Mouse (Mus musculus): ENCODE results near the gene Plgrkt. TPM values are rescaled to one million over a fixed set of nuclear protein-coding genes. Genes with fewer than 3 reads are reported as not detected.

Gene Plgrkt
- polyA plus RNA-seq, 2 experiments = 47.5 to 64.6 TPM

DNA sequence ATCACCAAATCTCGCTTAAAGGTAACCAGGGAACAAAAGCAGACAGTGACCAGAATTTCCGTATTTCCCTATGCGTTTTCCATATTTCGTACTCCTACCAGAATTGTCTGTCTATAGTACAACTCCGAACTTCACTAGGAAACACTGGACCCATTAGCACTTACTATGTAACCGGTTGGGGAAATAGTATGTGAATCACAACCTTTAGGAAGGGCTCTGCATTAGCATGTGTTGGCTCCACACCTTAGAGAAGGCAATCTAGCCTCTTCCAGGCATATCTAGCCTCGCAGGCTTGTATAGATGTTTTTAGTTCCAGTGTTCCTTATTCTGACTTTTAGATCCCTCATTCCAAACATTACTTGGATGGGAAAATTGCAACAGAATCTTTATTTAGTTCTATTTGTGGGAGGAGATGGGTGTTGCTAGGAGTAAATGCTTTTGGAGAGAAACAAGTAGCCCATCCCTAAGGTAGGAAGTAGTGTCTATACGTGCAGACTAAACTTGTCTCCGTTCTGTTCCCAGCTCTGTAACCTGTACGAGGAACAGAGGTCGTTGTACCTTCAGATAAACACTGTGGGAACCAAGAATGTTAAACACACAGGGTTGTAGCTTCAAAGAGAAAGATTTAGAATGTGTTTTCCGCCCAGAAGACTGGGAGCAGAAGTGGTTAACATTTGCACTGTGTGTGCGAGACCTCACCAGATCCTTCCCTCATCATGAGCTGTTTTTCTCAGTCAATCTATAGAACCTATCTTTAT, 4.8 kb downstream of the Plgrkt start:
- no peaks in the 10 kb centered on the region for H3K9me3 ChIP-seq (ENCODE audit: control insufficient read depth, low read length)
- no peaks in the 10 kb centered on the region for H3K27me3 ChIP-seq (ENCODE audit: control insufficient read depth, insufficient read depth, low read length)
- H3K9ac ChIP-seq (ENCODE audit: low read depth, low read length, severe bottlenecking) = peak overlapping the region; percentile 61
- no peak for DNase-seq (ENCODE audit: low spot score)
- 0 out of 2 replicates have a peak, but pooled peaks cover 5% of the 10 kb centered on the region for H3K4me1 ChIP-seq (ENCODE audit: control insufficient read depth, insufficient read depth, low read length)
- 42% methylated on average over 13 of the region's 13 CpGs for WGBS
- ATAC-seq (ENCODE audit: low FRiP score, low read depth) = 0 out of 2 replicates have a peak, but pooled peaks have one; percentile 20
- H3K4me3 ChIP-seq (replicated peaks; ENCODE audit: low read length) = peak overlapping the region; percentile 55
- H3K36me3 ChIP-seq (ENCODE audit: control insufficient read depth, insufficient read depth, low read length) = no peaks in the 10 kb centered on the region; the same call in 1 of the 2 replicates
- no peak overlapping the region for H3K27ac ChIP-seq (replicated peaks; ENCODE audit: low read depth, low read length)
- no peak for TF ChIP-seq POLR2A (IDR thresholded peaks at IDR 0.05; ENCODE audit: borderline replicate concordance, extremely low read depth, insufficient read depth, insufficient read length)
- peak overlapping the region; percentile 83 for H3K4me2 ChIP-seq (replicated peaks; ENCODE audit: low read depth, low read length, severe bottlenecking)

DNA sequence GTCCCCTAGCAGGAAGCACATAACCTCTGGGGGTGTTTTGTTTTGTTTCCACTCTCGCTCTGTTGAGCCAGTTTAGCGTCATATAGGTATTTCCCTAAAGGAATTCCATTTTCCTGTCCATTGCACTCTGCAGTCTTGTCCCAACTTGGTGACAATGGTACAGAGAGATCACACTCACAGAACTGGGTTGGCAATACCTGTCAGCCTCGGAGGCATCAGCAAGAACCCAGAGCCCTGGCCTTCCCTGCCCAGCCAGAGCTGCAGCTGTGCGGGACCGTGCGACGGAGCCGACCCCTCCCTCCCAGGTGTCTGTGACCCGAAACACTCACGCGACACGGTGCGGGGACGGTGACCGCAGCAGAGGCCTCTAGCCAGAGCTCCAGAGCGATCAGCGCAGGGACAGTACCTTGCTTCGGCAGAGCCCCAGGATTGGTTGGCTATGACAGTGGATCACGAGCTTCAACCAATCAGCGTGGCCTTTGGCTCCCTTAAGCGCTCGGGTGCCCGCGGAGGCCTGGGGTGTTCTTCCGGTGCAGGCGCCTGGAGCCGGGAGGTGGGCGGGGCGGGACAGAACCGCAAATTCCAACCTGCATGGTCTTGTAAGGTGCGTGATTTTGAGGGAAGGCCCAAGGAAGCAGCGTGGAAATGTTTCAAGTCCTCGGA, 5.6 kb downstream of the Plgrkt start:
- Histone ChIP-seq H3K27me3 (ENCODE audit: control insufficient read depth, insufficient read depth, low read length) (no peaks in the 10 kb centered on the region), H3K4me2 (replicated peaks; ENCODE audit: low read depth, low read length, severe bottlenecking) (peak overlapping the region; percentile 83), H3K4me1 (ENCODE audit: control insufficient read depth, insufficient read depth, low read length) (0 out of 2 replicates have a peak, but pooled peaks cover 5% of the 10 kb centered on the region), H3K9me3 (ENCODE audit: control insufficient read depth, low read length) (no peaks in the 10 kb centered on the region), H3K9ac (ENCODE audit: low read depth, low read length, severe bottlenecking) (peak overlapping the region; percentile 61), H3K4me3 (replicated peaks; ENCODE audit: low read length) (peak overlapping the region; percentile 55), H3K27ac (replicated peaks; ENCODE audit: low read depth, low read length) (no peak overlapping the region), H3K36me3 (ENCODE audit: control insufficient read depth, insufficient read depth, low read length) (no peaks in the 10 kb centered on the region; the same call in 1 of the 2 replicates)
- 3% methylated on average over 33 of the region's 33 CpGs for WGBS
- peak; percentile 99 for ATAC-seq (ENCODE audit: low FRiP score, low read depth)
- no peak for TF ChIP-seq POLR2A (IDR thresholded peaks at IDR 0.05; ENCODE audit: borderline replicate concordance, extremely low read depth, insufficient read depth, insufficient read length)
- peak; percentile 94 for DNase-seq (ENCODE audit: low spot score)

DNA sequence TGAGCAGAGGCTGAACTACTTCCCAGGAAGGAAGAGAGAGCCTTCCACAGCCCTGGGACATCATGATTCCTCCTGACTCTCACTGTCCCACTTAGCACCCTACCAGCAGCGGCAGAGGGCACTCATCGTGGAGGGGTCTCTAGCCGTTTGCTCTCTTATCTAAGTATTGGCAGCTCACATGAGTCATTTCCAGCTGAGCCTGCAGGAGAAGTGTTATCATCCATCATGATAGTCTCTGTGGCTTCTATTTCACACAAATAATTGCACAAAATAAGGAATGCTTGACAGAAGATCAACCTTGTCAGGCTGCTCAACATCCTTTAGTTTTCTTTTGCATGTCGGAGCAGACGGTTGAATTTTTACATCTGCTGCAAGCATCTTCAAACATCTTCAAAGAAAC, 6.9 kb downstream of the Plgrkt start:
- Histone ChIP-seq H3K27ac (replicated peaks; ENCODE audit: low read depth, low read length) (no peak overlapping the region), H3K4me2 (replicated peaks; ENCODE audit: low read depth, low read length, severe bottlenecking) (no peak overlapping the region), H3K9ac (ENCODE audit: low read depth, low read length, severe bottlenecking) (no peak overlapping the region), H3K27me3 (ENCODE audit: control insufficient read depth, insufficient read depth, low read length) (no peaks in the 10 kb centered on the region), H3K9me3 (ENCODE audit: control insufficient read depth, low read length) (no peaks in the 10 kb centered on the region), H3K36me3 (ENCODE audit: control insufficient read depth, insufficient read depth, low read length) (no peaks in the 10 kb centered on the region; the same call in 1 of the 2 replicates), H3K4me3 (replicated peaks; ENCODE audit: low read length) (no peak overlapping the region), H3K4me1 (ENCODE audit: control insufficient read depth, insufficient read depth, low read length) (0 out of 2 replicates have a peak, but pooled peaks cover 5% of the 10 kb centered on the region)
- WGBS = 75% methylated on average over 5 of the region's 5 CpGs
- DNase-seq (ENCODE audit: low spot score) = no peak
- no peak for ATAC-seq (ENCODE audit: low FRiP score, low read depth)
- no peak for TF ChIP-seq POLR2A (IDR thresholded peaks at IDR 0.05; ENCODE audit: borderline replicate concordance, extremely low read depth, insufficient read depth, insufficient read length)

DNA sequence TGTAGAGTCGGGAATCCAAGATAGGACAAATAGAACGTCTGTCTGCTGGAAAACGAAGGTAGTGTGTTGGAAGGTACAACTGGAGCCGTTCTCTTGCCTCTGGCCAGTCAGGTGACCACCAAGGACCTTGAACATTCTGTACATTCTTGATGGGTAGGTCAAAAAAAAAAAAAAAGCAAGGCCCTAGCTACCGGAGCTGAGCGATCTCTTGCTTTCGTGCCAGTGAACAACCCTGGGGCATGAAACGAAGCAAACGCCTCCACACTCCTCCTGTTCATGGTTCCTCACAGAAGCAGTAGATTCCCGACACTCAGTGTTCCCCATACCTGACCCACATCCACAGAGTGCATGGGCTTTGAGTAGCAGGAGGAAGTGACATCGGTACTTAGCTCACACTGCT, 10.9 kb downstream of the Plgrkt start:
- 84% methylated on average over 11 of the region's 11 CpGs for WGBS

More for the DNA sequence above, 10.9 kb downstream of the Plgrkt start:
- Histone ChIP-seq H3K9me3 (ENCODE audit: control insufficient read depth, low read length) (no peaks in the 10 kb centered on the region), H3K4me3 (replicated peaks; ENCODE audit: low read length) (no peak overlapping the region), H3K4me2 (replicated peaks; ENCODE audit: low read depth, low read length, severe bottlenecking) (no peak overlapping the region), H3K27ac (replicated peaks; ENCODE audit: low read depth, low read length) (no peak overlapping the region), H3K9ac (ENCODE audit: low read depth, low read length, severe bottlenecking) (no peak overlapping the region), H3K36me3 (ENCODE audit: control insufficient read depth, insufficient read depth, low read length) (no peaks in the 10 kb centered on the region; the same call in 1 of the 2 replicates), H3K27me3 (ENCODE audit: control insufficient read depth, insufficient read depth, low read length) (no peaks in the 10 kb centered on the region), H3K4me1 (ENCODE audit: control insufficient read depth, insufficient read depth, low read length) (0 out of 2 replicates have a peak, but pooled peaks cover 3% of the 10 kb centered on the region)
- DNase-seq (ENCODE audit: low spot score) (no peak), ATAC-seq (ENCODE audit: low FRiP score, low read depth) (no peak)
- TF ChIP-seq POLR2A (IDR thresholded peaks at IDR 0.05; ENCODE audit: borderline replicate concordance, extremely low read depth, insufficient read depth, insufficient read length) = no peak
